In genomic region chr5:134121138-134121892, GRCm38 (mm10) we compare ENCODE assay signal across 10 mouse cellular contexts. TPM values are rescaled to one million over a fixed set of nuclear protein-coding genes. Genes with fewer than 3 reads are reported as not detected.
DNase-seq lines count a peak whose midpoint lies in the region; ATAC-seq and TF ChIP-seq lines count a peak whose summit lies in the region.
"Had no signal": no experiment of that assay in that cellular context is flagged by ENCODE, and none has a peak within 500 bp of the region (broad histone marks: within the 10 kb centered on the region; RNA-seq: fewer than 3 reads in every experiment).

No protein-coding gene starts in this region.

- 34% methylated on average over 9 of the region's 9 CpGs for WGBS in heart, adult 2 months
- WGBS in lung, embryonic 14.5 days = 55% methylated on average over 9 of the region's 9 CpGs

- H3K9me3 ChIP-seq in lung, embryonic 14.5 days (ENCODE audit: low read depth, low read length) = no peaks in the 10 kb centered on the region

- H3K4me2 ChIP-seq in lung, embryonic 14.5 days = no peak overlapping the region

- peak; percentile 84 for TF ChIP-seq EP300 in heart, adult 2 months (IDR thresholded peaks at IDR 0.05; ENCODE audit: insufficient read depth, low read depth, low read length)

- no peaks in the 10 kb centered on the region for H3K79me2 ChIP-seq in heart, adult 2 months (replicated peaks; ENCODE audit: control insufficient read depth, insufficient read depth, low read length)

- H3K27me3 ChIP-seq in heart, adult 2 months (ENCODE audit: control insufficient read depth, insufficient read depth, low read length) = no peaks in the 10 kb centered on the region
- no peaks in the 10 kb centered on the region for H3K27me3 ChIP-seq in lung, embryonic 14.5 days (ENCODE audit: insufficient read depth, low read length)

- ATAC-seq in lung, embryonic 14.5 days (ENCODE audit: insufficient read depth) = peak; percentile 36; the same call in 1 of the 2 replicates
- ATAC-seq: midbrain, embryonic 16.5 days had no signal

- no peak overlapping the region for H3K9ac ChIP-seq in heart, adult 2 months (ENCODE audit: low read depth, low read length)
- H3K9ac ChIP-seq in lung, embryonic 14.5 days = no peak overlapping the region

- intact Hi-C loops in heart, adult 2 months (cut with DNase I) = no loop called here

- TF ChIP-seq POLR2A in heart, adult 2 months (IDR thresholded peaks at IDR 0.05; ENCODE audit: insufficient read depth, low read depth, low read length) = 0 out of 2 replicates have a peak, but pooled peaks have one; percentile 31

- H3K4me3 ChIP-seq in heart, adult 2 months = no peak overlapping the region
- H3K4me3 ChIP-seq in lung, embryonic 14.5 days (ENCODE audit: low read depth, low read length) = no peak overlapping the region

- H3K36me3 ChIP-seq in heart, adult 2 months (ENCODE audit: control insufficient read depth, insufficient read depth, low read length) = no peaks in the 10 kb centered on the region
- H3K36me3 ChIP-seq in lung, embryonic 14.5 days (ENCODE audit: insufficient read depth) = no peaks in the 10 kb centered on the region

- peak overlapping the region; percentile 80 for H3K27ac ChIP-seq in heart, adult 2 months
- no peak overlapping the region for H3K27ac ChIP-seq in lung, embryonic 14.5 days (ENCODE audit: low read depth)

- H3K4me1 ChIP-seq in heart, adult 2 months (ENCODE audit: control insufficient read depth, insufficient read depth, low read length) = peaks cover 7% of the 10 kb centered on the region; the same call in 1 of the 2 replicates
- H3K4me1 ChIP-seq in lung, embryonic 14.5 days (ENCODE audit: insufficient read depth) = peaks cover 4% of the 10 kb centered on the region; the same call in 1 of the 2 replicates

- DNase-seq in adrenal gland, adult (ENCODE audit: inconsistent age in 2 of 2, low spot score in 1 of 2) = peak; percentile 51 to 86
- DNase-seq in adrenal gland, postnatal 4 days (ENCODE audit: low spot score in 2 of 2) = no peak
- DNase-seq in Muller cell, postnatal 12 days (ENCODE audit: inconsistent ontology term) = peak; percentile 35
- DNase-seq in heart, adult 2 months = peak; percentile 38 to 69
- DNase-seq in lung, embryonic 14.5 days = peak; percentile 48
- no peak for DNase-seq in spleen, postnatal 10 days (ENCODE audit: low spot score in 2 of 2)
- no peak for DNase-seq in right cerebral cortex, postnatal 14 days
- DNase-seq in ovary, postnatal 10 days (ENCODE audit: low spot score) = no peak
- DNase-seq: right cerebral cortex, adult 18-20 months had no signal

- no peak for TF ChIP-seq CTCF in heart, adult 2 months (IDR thresholded peaks at IDR 0.05)
- no peak for TF ChIP-seq CTCF in lung, embryonic 14.5 days (IDR thresholded peaks at IDR 0.05; ENCODE audit: low read depth)

RNA-seq across cellular contexts. Expression of gene Castor2, which starts 21.8 kb away (rescaled TPM):
- 10 to 100 TPM; 16.6 to 23.7 TPM for total RNA-seq in adrenal gland, postnatal 4 days (2021)
- total RNA-seq in heart, adult 2 months (2021) = 10 to 100 TPM; 20.7 to 21.1 TPM
- polyA plus RNA-seq in heart, adult 2 months (2012; rRNA removed) = 14.2 and 18.2 TPM in 2 replicates
- polyA plus RNA-seq in lung, embryonic 14.5 days (2014; fragmentation: Nextera tagmentation; extraction: Ambion mirVana) = 3.7 and 4.9 TPM in 2 replicates

RNA-seq across cellular contexts. Expression of gene Rcc1l, which starts 55.3 kb away (rescaled TPM):
- total RNA-seq in adrenal gland, postnatal 4 days (2021) = 10 to 100 TPM; 33.0 to 35.6 TPM
- 10 to 100 TPM; 30.2 to 33.7 TPM for total RNA-seq in heart, adult 2 months (2021)
- 19.8 and 23.5 TPM in 2 replicates for polyA plus RNA-seq in heart, adult 2 months (2012; rRNA removed)
- 31.2 and 35.5 TPM in 2 replicates for polyA plus RNA-seq in lung, embryonic 14.5 days (2014; fragmentation: Nextera tagmentation; extraction: Ambion mirVana)

Comparison
In these comparisons a context has a peak if more than half of its experiments do, and no peak if none do; other contexts are left out.
1. DNase-seq: peak in adrenal gland, adult (2 of 2), Muller cell, postnatal 12 days (single experiment), heart, adult 2 months (2 of 2) and lung, embryonic 14.5 days (single experiment); none in adrenal gland, postnatal 4 days (0 of 2), spleen, postnatal 10 days (0 of 2), right cerebral cortex, postnatal 14 days (single experiment) and ovary, postnatal 10 days (single experiment).